Mouse (Mus musculus) colon, adult 2 months (tissue): ENCODE measurements around the gene H2bfm. TPM values are rescaled to one million over a fixed set of nuclear protein-coding genes. Genes with fewer than 3 reads are reported as not detected.

Experiments used
- polyA plus RNA-seq: library from polyadenylated mRNA; depleted of rRNA; stranded (reverse); fragments of >200 nt; gene quantifications from 2 replicates; pipeline ENCODE4 v1.2.3, GENCODE M21; 2012; rRNA removed

H2bfm gene
- polyA plus RNA-seq: not detected in 2 replicates

GRCm38 (mm10) chrX:136927031-136927430, at the start of gene H2bfm:
TSS of gene H2bfm (plus strand) at chrX:136927325.

GRCm38 (mm10) chrX:136975397-136975796, 48.3 kb downstream of the H2bfm start, which contains the start of gene Tmsb15b2:
TSS of gene Tmsb15b2 (minus strand) at chrX:136975497.

GRCm38 (mm10) chrX:136976424-136977084, 49.4 kb downstream of the H2bfm start, which contains the start of the genes Tmsb15l and Tmsb15b1:
TSS of gene Tmsb15l (minus strand) at chrX:136976869.
TSS of gene Tmsb15b1 (minus strand) at chrX:136976874.

Other genes starting within 250 kb of the H2bfm start
- gene Tceal1, start 219.3 kb upstream of the H2bfm start, polyA plus RNA-seq: 0.29 and 0.61 TPM in 2 replicates
- gene Morf4l2, start 183.6 kb upstream of the H2bfm start, polyA plus RNA-seq: 19.8 and 29.0 TPM in 2 replicates
- gene Glra4, start 147.2 kb upstream of the H2bfm start, polyA plus RNA-seq: not detected in 2 replicates
- 3.8 and 5.6 TPM in 2 replicates for gene Plp1, start 104.7 kb upstream of the H2bfm start, polyA plus RNA-seq
- gene Rab9b, start 58.6 kb upstream of the H2bfm start, polyA plus RNA-seq: 0.06 and 0.07 TPM in 2 replicates
- not detected in 2 replicates for gene Tmsb15b2, start 48.2 kb downstream of the H2bfm start, polyA plus RNA-seq
- not detected in 2 replicates for gene Tmsb15l, start 49.5 kb downstream of the H2bfm start, polyA plus RNA-seq
- gene Tmsb15b1, start 49.5 kb downstream of the H2bfm start, polyA plus RNA-seq: 0.49 TPM in 1 of 2 replicates, not detected in the other
- gene Zcchc18, start 65.8 kb downstream of the H2bfm start, polyA plus RNA-seq: 1.1 and 1.5 TPM in 2 replicates
- gene Slc25a53, start 111.0 kb downstream of the H2bfm start, polyA plus RNA-seq: 2.7 and 3.4 TPM in 2 replicates
- gene Fam199x, start 122.3 kb downstream of the H2bfm start, polyA plus RNA-seq: 0.67 and 0.81 TPM in 2 replicates
- gene Esx1, start 194.8 kb downstream of the H2bfm start, polyA plus RNA-seq: not detected in 2 replicates